Mouse (Mus musculus) limb, embryonic 10.5 days (tissue): ENCODE results near the gene Vwde. TPM values are rescaled to one million over a fixed set of nuclear protein-coding genes. Genes with fewer than 3 reads are reported as not detected.

Source experiments
- DNase-seq: peaks from one replicate; pipeline ENCODE4 v3.0.0-alpha.2; 2017; ENCODE audit warnings: low spot score
- H3K27ac ChIP-seq: fragments of 300-500 bp; sonication (generic); 2 replicates; pipeline ENCODE4 v1.5.1; 2016; ENCODE audit warnings: mild to moderate bottlenecking
- H3K27me3 ChIP-seq: fragments of 300-500 bp; sonication (generic); 2 replicates; pipeline ENCODE4 v1.6.1; 2016; ENCODE audit warnings: low read depth, mild to moderate bottlenecking; ENCODE audit not compliant: poor library complexity, severe bottlenecking
- H3K36me3 ChIP-seq: fragments of 300-500 bp; sonication (generic); 2 replicates; pipeline ENCODE4 v1.6.1; 2016; ENCODE audit warnings: mild to moderate bottlenecking, moderate library complexity
- H3K4me1 ChIP-seq: fragments of 300-500 bp; sonication (generic); 2 replicates; pipeline ENCODE4 v1.6.1; 2016
- H3K4me3 ChIP-seq: fragments of 300-500 bp; sonication (generic); 2 replicates; pipeline ENCODE4 v1.5.1; 2016; ENCODE audit warnings: mild to moderate bottlenecking, moderate library complexity
- H3K9me3 ChIP-seq: fragments of 300-500 bp; sonication (generic); replicated peaks from 2 replicates; pipeline ENCODE4 v1.6.1; 2016; ENCODE audit warnings: mild to moderate bottlenecking
- WGBS: fragments of 180-500 bp; shearing (Covaris S2); methylation state at CpG from one replicate; pipeline ENCODE4 v1.1.7; 2016; 5-methylcytosine and 5-hydroxymethylcytosine counted together
- polyA plus RNA-seq: library from polyadenylated mRNA; unstranded; fragments of >200 nt; fragmentation: Nextera tagmentation; extraction: Ambion mirVana; gene quantifications from 2 replicates; pipeline ENCODE4 v1.2.1, GENCODE M21; 2016

The Vwde gene
- 0.44 and 0.55 TPM in 2 replicates for polyA plus RNA-seq

DNA sequence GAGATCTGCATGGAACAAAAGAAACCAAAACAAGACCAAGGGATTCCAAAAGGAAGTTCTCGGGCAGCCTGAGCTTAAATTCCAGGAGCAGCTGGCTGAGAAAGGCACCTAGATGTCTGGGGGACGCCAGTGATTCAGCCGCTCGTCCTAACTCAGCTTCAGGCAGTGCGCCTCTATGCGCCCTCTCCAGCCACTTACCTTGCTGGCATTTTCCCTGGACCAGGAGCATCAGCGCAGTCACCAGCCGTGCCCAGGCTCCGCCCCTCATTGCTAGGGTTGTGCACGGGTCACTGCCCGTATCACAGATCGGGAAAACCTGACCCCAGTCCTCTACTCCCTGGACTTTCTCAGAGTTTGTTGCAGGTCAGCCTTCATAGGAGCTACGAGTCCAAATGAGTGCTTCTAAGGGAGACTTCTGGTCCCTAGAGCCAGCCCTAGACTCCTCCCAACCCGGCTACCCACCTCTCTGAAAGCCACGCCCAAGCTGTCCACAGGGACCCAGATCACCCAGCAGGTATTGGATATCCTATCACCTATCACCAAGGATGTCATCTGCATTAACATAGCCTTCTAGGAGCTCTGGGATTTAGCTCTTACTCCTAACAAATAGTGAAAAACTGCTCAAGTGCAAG lies at the start of gene Vwde:
Gene Vwde (minus strand): TSS at position 370 of the 632 bp plus-strand sequence.
- peak; percentile 31 for DNase-seq
- H3K4me3 ChIP-seq, result peak within 1 kb of the TSS; percentile 39

DNA sequence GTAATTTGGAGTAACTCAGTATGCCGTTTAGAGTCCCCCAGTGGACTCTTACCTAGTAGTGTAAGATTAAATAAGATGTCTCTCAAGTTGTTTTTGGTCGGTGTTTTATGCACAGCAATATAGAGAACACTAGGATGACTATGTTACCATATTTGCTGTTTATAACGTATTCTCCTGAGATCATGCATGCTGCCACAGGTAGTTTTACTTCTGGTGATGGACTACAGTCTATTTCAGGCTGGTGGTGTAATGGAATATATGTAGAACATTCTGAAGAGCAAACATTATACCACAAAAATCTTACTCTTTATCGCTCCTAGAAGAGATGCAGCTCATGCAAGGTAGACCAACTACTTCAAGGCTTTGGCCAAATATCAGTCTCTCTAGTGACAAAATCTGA lies 30.6 kb upstream of the Vwde start:
- WGBS, result 91% methylated on average over 4 of the region's 4 CpGs
- H3K36me3 ChIP-seq, result no peaks in the 10 kb centered on the region
- no peak for DNase-seq
- H3K27me3 ChIP-seq, result no peaks in the 10 kb centered on the region
- H3K9me3 ChIP-seq, result no peaks in the 10 kb centered on the region
- no peak overlapping the region for H3K27ac ChIP-seq
- H3K4me1 ChIP-seq, result no peaks in the 10 kb centered on the region
- H3K4me3 ChIP-seq, result no peak overlapping the region

More for the DNA sequence above, at the start of gene Vwde:
- Histone ChIP-seq H3K4me1 (peaks cover 6% of the 10 kb centered on the region; the same call in 1 of the 2 replicates), H3K9me3 (no peaks in the 10 kb centered on the region), H3K36me3 (no peaks in the 10 kb centered on the region), H3K27ac (no peak within 1 kb of the TSS), H3K27me3 (no peaks in the 10 kb centered on the region)
- 33% methylated on average over 15 of the region's 15 CpGs for WGBS

DNA sequence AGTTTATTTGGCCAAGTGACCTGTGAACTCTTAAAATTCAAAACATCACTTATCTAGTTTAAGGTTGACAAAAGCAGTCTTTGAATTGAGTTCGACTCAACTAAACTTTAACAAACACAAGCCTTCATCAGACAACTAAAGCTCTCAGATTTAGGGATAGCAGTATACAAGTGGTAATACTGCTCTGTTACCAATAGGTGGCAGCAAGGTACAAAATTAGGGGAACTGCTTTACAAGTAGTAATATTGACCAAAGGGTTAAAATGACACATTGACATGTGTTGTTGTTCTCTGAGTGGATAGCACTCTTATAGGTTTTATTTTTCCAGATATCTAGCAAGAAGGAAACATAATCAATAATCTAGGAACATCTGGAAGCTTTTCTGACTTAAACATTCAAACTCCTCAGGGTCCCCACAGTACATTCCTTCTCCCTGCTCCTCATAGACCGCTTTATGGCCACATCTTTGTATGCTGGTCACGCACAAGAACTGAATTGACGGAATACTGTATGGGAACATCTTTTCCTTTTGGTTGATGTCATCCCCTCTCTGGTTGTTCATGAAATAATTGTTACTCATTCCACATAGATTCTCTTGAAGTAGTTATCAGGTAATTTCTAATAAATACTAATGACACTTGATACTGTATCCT lies 23.7 kb upstream of the Vwde start:
- no peaks in the 10 kb centered on the region for H3K4me1 ChIP-seq
- no peak for DNase-seq
- WGBS, result 76% methylated on average over 4 of the region's 4 CpGs
- no peak overlapping the region for H3K27ac ChIP-seq
- no peaks in the 10 kb centered on the region for H3K36me3 ChIP-seq
- no peaks in the 10 kb centered on the region for H3K9me3 ChIP-seq
- H3K27me3 ChIP-seq, result no peaks in the 10 kb centered on the region
- no peak overlapping the region for H3K4me3 ChIP-seq

DNA sequence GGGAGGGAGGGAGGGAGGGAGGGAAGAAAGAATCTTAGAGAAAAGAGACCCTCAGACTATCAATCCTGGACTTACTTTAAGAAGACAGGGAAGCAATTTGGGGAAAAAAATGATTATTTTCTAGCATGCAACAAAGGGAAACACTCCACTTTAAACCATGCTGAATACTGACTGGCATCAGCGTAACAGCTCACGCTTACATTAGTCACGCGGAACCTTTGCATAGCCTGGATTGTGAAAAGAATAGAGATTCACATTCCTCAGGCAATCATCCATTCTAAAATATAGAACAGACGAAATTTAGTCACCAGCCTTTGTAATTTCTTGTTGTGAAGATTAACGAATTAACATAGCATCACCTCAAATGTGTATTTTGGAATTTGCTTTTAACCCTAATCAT lies 18.6 kb downstream of the Vwde start:
- WGBS, result 77% methylated on average over 6 of the region's 6 CpGs

DNA sequence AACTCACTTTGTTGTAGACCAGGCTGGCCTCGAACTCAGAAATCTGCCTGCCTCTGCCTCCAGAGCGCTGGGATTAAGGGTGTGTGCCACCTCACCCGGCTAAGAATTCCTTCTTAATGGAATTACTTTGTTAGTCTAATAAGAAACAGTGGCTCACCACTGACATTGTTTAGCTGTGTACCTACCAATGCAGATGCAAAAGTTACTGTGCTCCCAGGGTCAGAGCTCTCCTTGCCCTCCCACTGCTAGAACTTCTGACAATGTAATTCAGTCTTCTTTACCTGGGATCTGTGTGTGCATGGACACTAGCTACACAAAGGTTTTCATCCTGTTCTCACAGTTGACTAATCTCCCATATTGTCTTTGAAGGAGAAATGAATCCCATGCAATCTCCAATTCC lies 27.3 kb downstream of the Vwde start:
- H3K4me3 ChIP-seq, result no peak overlapping the region
- H3K27me3 ChIP-seq, result no peaks in the 10 kb centered on the region
- WGBS, result 91% methylated on average over 3 of the region's 3 CpGs

More for the DNA sequence above, 18.6 kb downstream of the Vwde start:
- Histone ChIP-seq H3K4me3 (no peak overlapping the region), H3K4me1 (no peaks in the 10 kb centered on the region), H3K36me3 (no peaks in the 10 kb centered on the region), H3K27ac (no peak overlapping the region), H3K9me3 (no peaks in the 10 kb centered on the region), H3K27me3 (no peaks in the 10 kb centered on the region)
- DNase-seq, result no peak

DNA sequence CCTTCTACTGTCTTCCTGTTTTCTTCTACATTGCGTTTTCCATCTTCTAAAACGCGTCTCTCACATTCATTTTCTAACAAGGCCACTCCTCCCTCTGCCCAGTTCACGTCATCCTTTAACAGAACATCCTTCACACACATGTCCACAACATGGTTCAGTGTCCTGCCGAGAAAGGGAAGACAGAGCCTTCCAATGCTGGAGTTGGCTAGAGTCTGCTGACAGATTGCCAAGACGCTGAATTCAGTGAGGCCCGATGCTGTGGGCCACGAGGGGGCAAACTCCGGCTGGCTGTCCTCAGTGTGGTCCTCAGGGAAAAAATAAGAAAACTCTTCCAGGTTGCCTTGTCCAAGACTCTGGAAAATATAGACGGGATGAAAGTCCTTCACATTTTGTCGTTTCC lies 37.9 kb downstream of the Vwde start:
- whole genome bisulfite sequencing, result 90% methylated on average over 11 of the region's 11 CpGs
- no peak for DNase-seq
- no peaks in the 10 kb centered on the region for H3K27me3 ChIP-seq
- no peak overlapping the region for H3K27ac ChIP-seq
- no peaks in the 10 kb centered on the region for H3K36me3 ChIP-seq
- no peak overlapping the region for H3K4me3 ChIP-seq
- H3K4me1 ChIP-seq, result no peaks in the 10 kb centered on the region
- H3K9me3 ChIP-seq, result no peaks in the 10 kb centered on the region

More for the DNA sequence above, 27.3 kb downstream of the Vwde start:
- H3K27ac ChIP-seq, result no peak overlapping the region
- DNase-seq, result no peak
- H3K9me3 ChIP-seq, result no peaks in the 10 kb centered on the region
- H3K36me3 ChIP-seq, result no peaks in the 10 kb centered on the region
- H3K4me1 ChIP-seq, result no peaks in the 10 kb centered on the region

- no peak overlapping the region for H3K27ac ChIP-seq
- H3K4me3 ChIP-seq, result no peak overlapping the region
- no peak for DNase-seq
- H3K4me1 ChIP-seq, result no peaks in the 10 kb centered on the region
- H3K9me3 ChIP-seq, result no peaks in the 10 kb centered on the region
- WGBS, result 85% methylated on average over 3 of the region's 3 CpGs
- H3K27me3 ChIP-seq, result no peaks in the 10 kb centered on the region
- H3K36me3 ChIP-seq, result no peaks in the 10 kb centered on the region
Measured at GRCm38 (mm10) chr6:13180061-13180460, 44.7 kb downstream of the Vwde start.

DNA sequence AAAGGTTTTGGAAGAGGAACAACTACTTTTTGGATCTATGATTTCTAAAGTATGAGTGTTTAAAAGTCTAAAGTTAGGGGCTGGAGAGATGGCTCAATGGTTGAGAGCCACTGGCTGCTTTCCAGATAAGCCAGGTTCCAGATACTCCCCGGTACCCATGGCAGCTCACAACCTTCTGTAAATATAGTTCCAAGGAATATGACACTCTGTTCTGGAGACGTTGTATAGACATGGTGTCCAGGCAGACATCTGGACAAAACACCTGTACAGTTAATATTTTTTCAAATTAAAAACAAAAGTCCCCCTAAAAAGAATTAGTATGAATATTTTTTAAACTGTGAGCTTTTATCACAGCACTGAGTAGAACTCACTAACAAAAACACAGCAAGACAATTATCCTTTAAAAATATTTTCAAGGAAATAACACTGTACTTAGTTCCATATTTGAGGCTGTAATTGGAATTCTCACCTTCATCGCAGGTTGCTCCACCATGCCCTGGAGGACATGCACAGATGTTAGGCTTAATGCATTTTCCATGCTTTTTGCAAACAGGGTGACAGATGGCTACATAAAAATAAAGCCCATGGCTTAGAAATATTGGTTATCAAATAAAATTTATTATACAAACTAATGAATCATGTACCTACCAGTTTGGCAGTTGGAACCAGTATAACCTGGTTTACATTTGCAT lies 55.2 kb downstream of the Vwde start:
- Histone ChIP-seq H3K27ac (no peak overlapping the region), H3K27me3 (no peaks in the 10 kb centered on the region)
- 80% methylated on average over 3 of the region's 3 CpGs for WGBS

DNA sequence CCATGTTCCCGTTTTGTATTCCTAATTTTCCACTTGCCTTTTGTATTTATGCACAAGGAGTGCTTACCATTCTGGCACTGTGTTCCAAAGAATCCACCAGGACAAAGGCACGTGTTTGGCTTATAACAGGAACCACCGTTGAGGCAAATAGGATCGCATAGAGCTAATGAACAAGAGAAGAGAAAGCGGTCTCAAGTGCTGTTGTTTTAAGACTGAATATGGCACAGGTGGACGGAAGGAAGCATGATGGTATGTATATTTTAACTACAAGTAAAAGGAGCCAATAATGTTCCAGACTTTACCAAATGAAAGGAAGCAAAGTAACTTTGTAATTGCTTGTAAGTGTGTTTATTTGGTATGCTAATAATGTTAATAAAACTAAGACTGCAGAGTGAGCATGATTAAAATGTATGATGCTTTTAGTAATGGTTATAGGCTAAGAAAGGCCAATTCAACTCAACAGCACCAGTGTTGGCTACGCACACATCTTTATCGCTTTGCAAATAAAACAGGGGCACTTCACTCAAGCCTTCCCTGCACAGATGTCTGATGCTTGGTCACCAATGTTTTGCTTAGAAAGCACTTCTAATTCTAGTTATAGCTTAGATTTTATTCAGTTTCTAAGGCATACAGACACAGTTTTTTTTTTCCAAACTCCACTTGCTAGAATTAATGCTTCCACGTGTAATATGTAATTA lies 58.4 kb downstream of the Vwde start:
- WGBS, result 91% methylated on average over 9 of the region's 9 CpGs
- H3K9me3 ChIP-seq, result no peaks in the 10 kb centered on the region

More for the DNA sequence above, 55.2 kb downstream of the Vwde start:
- no peaks in the 10 kb centered on the region for H3K4me1 ChIP-seq
- no peaks in the 10 kb centered on the region for H3K9me3 ChIP-seq
- no peaks in the 10 kb centered on the region for H3K36me3 ChIP-seq
- no peak overlapping the region for H3K4me3 ChIP-seq
- DNase-seq, result no peak

GRCm38 (mm10) chr6:13159437-13159836 lies 65.3 kb downstream of the Vwde start:
- Histone ChIP-seq H3K27me3 (no peaks in the 10 kb centered on the region), H3K27ac (no peak overlapping the region), H3K4me1 (no peaks in the 10 kb centered on the region), H3K4me3 (no peak overlapping the region), H3K9me3 (no peaks in the 10 kb centered on the region), H3K36me3 (no peaks in the 10 kb centered on the region)
- no peak for DNase-seq
- WGBS, result 94% methylated on average over 2 of the region's 2 CpGs

More for the DNA sequence above, 58.4 kb downstream of the Vwde start:
- H3K36me3 ChIP-seq, result no peaks in the 10 kb centered on the region
- no peak overlapping the region for H3K27ac ChIP-seq
- H3K4me1 ChIP-seq, result no peaks in the 10 kb centered on the region
- no peaks in the 10 kb centered on the region for H3K27me3 ChIP-seq
- no peak for DNase-seq
- no peak overlapping the region for H3K4me3 ChIP-seq

DNA sequence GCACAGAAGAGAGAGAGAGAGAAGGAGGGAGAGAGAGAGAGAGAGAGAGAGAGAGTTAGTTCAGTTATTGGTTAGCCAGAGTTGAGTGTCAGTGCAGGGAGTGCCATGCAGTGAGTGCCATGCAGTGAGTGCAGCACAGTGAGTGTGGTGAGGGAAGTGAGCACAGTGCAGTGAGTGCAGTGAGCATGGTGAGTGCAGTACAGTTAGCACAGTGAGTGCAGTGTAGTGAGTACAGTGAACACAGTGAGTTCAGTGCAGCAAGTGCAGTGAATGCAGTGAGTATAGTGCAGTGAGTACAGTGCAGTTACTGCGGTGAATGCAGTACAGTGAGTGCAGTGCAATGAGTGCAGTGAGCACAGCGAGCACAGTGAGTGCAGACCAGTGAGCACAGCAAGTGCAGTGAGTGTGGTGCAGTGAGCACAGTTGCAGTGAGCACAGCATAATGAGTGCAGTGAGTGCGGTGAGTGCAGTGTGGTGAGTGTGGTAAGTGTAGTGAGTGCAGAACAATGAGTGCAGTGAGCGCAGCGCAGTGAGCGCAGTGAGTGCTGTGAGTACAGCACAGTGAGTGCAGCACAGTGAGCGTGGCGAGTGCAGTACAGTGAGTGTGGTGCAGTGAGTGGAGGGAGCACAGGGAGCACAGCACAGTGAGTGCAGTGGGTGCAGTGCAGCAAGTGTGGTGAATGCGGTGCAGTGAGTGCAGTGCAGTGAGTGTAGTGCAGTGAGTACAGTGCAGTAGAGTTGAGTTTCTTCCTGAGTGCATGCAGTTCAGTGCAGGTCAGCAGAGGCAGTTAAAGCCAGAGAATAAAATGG lies 70.7 kb downstream of the Vwde start:
- Histone ChIP-seq H3K9me3 (no peaks in the 10 kb centered on the region), H3K4me3 (no peak overlapping the region), H3K36me3 (no peaks in the 10 kb centered on the region), H3K27ac (no peak overlapping the region), H3K4me1 (no peaks in the 10 kb centered on the region), H3K27me3 (no peaks in the 10 kb centered on the region)
- 95% methylated on average over 9 of the region's 9 CpGs for WGBS
- no peak for DNase-seq

- H3K27ac ChIP-seq, result no peak overlapping the region
- no peaks in the 10 kb centered on the region for H3K36me3 ChIP-seq
- no peaks in the 10 kb centered on the region for H3K4me1 ChIP-seq
- no peak overlapping the region for H3K4me3 ChIP-seq
- no peak for DNase-seq
- no peaks in the 10 kb centered on the region for H3K27me3 ChIP-seq
- WGBS, result 92% methylated on average over 1 of the region's 1 CpGs
- H3K9me3 ChIP-seq, result no peaks in the 10 kb centered on the region
Measured at GRCm38 (mm10) chr6:13152062-13152640, 72.6 kb downstream of the Vwde start.
